Mouse (Mus musculus) olfactory bulb, adult 2 months (tissue): ENCODE data around the gene Olfr1469. TPM values are rescaled to one million over a fixed set of nuclear protein-coding genes. Genes with fewer than 3 reads are reported as not detected.
"Not testable (repeated sequence)": the region's sequence is repeated elsewhere in the genome, so short reads cannot be mapped to it uniquely, and the experiment has no call there.

ENCODE experiments used
- H3K27ac ChIP-seq: fragments of 200-500 bp; 2 replicates; pipeline ENCODE4 v1.5.1; 2012; ENCODE audit warnings: low read depth, low read length; ENCODE audit not compliant: insufficient read depth
- H3K4me1 ChIP-seq: fragments of 200-500 bp; 2 replicates; pipeline ENCODE4 v1.6.1; 2012; ENCODE audit warnings: low read length; ENCODE audit not compliant: control insufficient read depth, insufficient read depth
- H3K4me3 ChIP-seq: fragments of 200-500 bp; 2 replicates; pipeline ENCODE4 v1.5.1; 2012; ENCODE audit warnings: mild to moderate bottlenecking, low read depth, low read length, moderate library complexity; ENCODE audit not compliant: insufficient read depth
- CTCF ChIP-seq: fragments of 200-500 bp; IDR thresholded peaks from 2 replicates; pipeline ENCODE4 v1.5.1; 2012; ENCODE audit warnings: low read depth, mild to moderate bottlenecking, low read length, moderate library complexity; ENCODE audit not compliant: insufficient read depth
- POLR2A ChIP-seq: fragments of 200-500 bp; IDR thresholded peaks from 2 replicates; pipeline ENCODE4 v1.6.1; 2012; ENCODE audit warnings: mild to moderate bottlenecking, low read depth, low read length, moderate library complexity; ENCODE audit not compliant: insufficient read depth
- WGBS: fragments of 180-500 bp; shearing (Covaris S2); methylation state at CpG from one replicate; pipeline ENCODE4 v1.1.7; 2018; 5-methylcytosine and 5-hydroxymethylcytosine counted together
- polyA plus RNA-seq: library from polyadenylated mRNA; stranded (reverse); fragments of >200 nt; gene quantifications from 2 replicates; pipeline ENCODE4 v1.2.4, GENCODE M21; 2012; ENCODE audit warnings: low replicate concordance; ENCODE audit not compliant: missing spikeins, insufficient read depth, insufficient read length

The Olfr1469 gene
- polyA plus RNA-seq: not detected in 2 replicates

- Histone ChIP-seq H3K27ac (no peak within 1 kb of the TSS), H3K4me3 (no peak within 1 kb of the TSS), H3K4me1 (no peaks in the 10 kb centered on the region)
- TF ChIP-seq CTCF: no peak
- TF ChIP-seq POLR2A: no peak
- WGBS: 64% methylated on average over 2 of the region's 2 CpGs
Measured at GRCm38 (mm10) chr19:13407549-13407948, at the start of gene Olfr1469. Olfr1469 (plus strand) TSS chr19:13407849.

- Histone ChIP-seq H3K27ac (no peak within 1 kb of the TSS), H3K4me3 (no peak within 1 kb of the TSS), H3K4me1 (no peaks in the 10 kb centered on the region)
- 61% methylated on average over 2 of the region's 2 CpGs for WGBS
- no peak for TF ChIP-seq POLR2A
- no peak for TF ChIP-seq CTCF
Measured at GRCm38 (mm10) chr19:13361936-13362335, 45.7 kb upstream of the Olfr1469 start, which contains the start of gene Olfr1467. Olfr1467 (plus strand) TSS chr19:13362236.

GRCm38 (mm10) chr19:13443109-13443508 is 35.5 kb downstream of the Olfr1469 start, which contains the start of gene Olfr1471:
Olfr1471 (plus strand) TSS chr19:13443409.
- WGBS: 67% methylated on average over 2 of the region's 2 CpGs
- H3K4me1 ChIP-seq, H3K4me3 ChIP-seq, H3K27ac ChIP-seq: not testable (repeated sequence)

- no peak within 1 kb of the TSS for H3K4me3 ChIP-seq
- WGBS: 79% methylated on average over 1 of the region's 1 CpGs
- H3K27ac ChIP-seq: no peak within 1 kb of the TSS
- TF ChIP-seq POLR2A (no peak), CTCF (no peak)
- no peaks in the 10 kb centered on the region for H3K4me1 ChIP-seq
Measured at GRCm38 (mm10) chr19:13455986-13456385, 48.3 kb downstream of the Olfr1469 start, which contains the start of gene Olfr1472. Olfr1472 (minus strand) TSS chr19:13456086.

Other genes starting within 250 kb of the Olfr1469 start
- gene Olfr1461, start 244.8 kb upstream of the Olfr1469 start, polyA plus RNA-seq: not detected in 2 replicates
- not detected in 2 replicates for gene Olfr1462, start 222.1 kb upstream of the Olfr1469 start, polyA plus RNA-seq
- gene Olfr1463, start 176.5 kb upstream of the Olfr1469 start, polyA plus RNA-seq: not detected in 2 replicates
- gene Olfr1465, start 92.3 kb upstream of the Olfr1469 start, polyA plus RNA-seq: not detected in 2 replicates
- not detected in 2 replicates for gene Olfr1466, start 69.0 kb upstream of the Olfr1469 start, polyA plus RNA-seq
- gene Olfr1467, start 45.6 kb upstream of the Olfr1469 start, polyA plus RNA-seq: not detected in 2 replicates
- not detected in 2 replicates for gene Olfr1471, start 35.6 kb downstream of the Olfr1469 start, polyA plus RNA-seq
- gene Olfr1472, start 48.2 kb downstream of the Olfr1469 start, polyA plus RNA-seq: not detected in 2 replicates
- not detected in 2 replicates for gene Olfr1474, start 61.7 kb downstream of the Olfr1469 start, polyA plus RNA-seq
- not detected in 2 replicates for gene Olfr1475, start 72.3 kb downstream of the Olfr1469 start, polyA plus RNA-seq
- gene Olfr1477, start 92.7 kb downstream of the Olfr1469 start, polyA plus RNA-seq: not detected in 2 replicates
- not detected in 2 replicates for gene Olfr1480, start 120.1 kb downstream of the Olfr1469 start, polyA plus RNA-seq
- gene Olfr1484, start 175.7 kb downstream of the Olfr1469 start, polyA plus RNA-seq: not detected in 2 replicates
- gene Olfr1487, start 209.5 kb downstream of the Olfr1469 start, polyA plus RNA-seq: not detected in 2 replicates
- not detected in 2 replicates for gene Olfr1489, start 223.8 kb downstream of the Olfr1469 start, polyA plus RNA-seq
- not detected in 2 replicates for gene Olfr1490, start 243.2 kb downstream of the Olfr1469 start, polyA plus RNA-seq